Mouse (Mus musculus) retina, postnatal 1 day (tissue): ENCODE measurements around the gene Bend7.

Source experiments
- DNase-seq: peaks from one replicate; pipeline ENCODE4 v3.0.0-alpha.2; 2012

Bend7 gene

GRCm38 (mm10) chr2:4717769-4718661, at the start of gene Bend7:
Bend7 (plus strand) TSS chr2:4717831.
- DNase-seq, result peak; percentile 79

DNA sequence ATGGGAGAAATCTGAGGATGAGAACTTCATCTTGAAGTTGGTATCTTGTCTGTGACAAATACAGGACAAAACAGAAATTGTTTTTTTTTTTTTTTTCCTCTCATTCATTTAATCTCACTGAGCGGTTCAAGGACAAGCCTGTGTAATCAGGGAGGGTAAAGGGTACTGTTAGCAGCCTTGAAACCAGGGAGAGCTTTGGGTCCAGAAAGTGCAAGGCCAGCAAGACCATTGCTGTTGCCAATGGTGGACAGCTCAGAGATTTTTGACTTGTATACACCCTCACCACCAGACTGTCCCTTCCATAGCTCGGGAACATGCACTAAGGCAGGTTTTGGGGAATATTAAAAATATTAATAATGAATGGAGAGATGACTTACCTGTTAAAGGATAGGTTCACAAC, 49.0 kb upstream of the Bend7 start:
- no peak for DNase-seq

GRCm38 (mm10) chr2:4669701-4670100, 47.9 kb upstream of the Bend7 start:
- no peak for DNase-seq

DNA sequence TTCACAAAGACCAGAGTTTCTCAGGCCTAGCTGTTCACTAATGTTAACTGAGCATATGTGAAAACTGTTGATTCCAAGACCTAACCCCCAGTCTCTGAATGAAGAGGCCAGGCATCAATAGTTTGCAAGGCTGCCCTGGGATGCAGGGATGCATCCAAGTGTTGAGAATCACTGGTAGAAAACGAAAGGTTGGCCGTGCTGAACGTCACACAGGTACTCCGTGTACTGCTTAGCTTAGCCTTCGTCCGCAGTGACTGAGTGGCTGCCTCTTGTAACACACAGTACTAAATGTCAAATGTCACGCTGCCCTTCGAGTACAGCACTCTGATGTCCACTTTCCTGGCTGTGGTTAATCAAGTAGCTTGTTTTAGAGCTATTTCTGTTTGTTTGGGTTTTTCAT, 46.0 kb upstream of the Bend7 start:
- no peak for DNase-seq

- DNase-seq, result no peak
Observed at GRCm38 (mm10) chr2:4679886-4680285, 37.7 kb upstream of the Bend7 start.

DNA sequence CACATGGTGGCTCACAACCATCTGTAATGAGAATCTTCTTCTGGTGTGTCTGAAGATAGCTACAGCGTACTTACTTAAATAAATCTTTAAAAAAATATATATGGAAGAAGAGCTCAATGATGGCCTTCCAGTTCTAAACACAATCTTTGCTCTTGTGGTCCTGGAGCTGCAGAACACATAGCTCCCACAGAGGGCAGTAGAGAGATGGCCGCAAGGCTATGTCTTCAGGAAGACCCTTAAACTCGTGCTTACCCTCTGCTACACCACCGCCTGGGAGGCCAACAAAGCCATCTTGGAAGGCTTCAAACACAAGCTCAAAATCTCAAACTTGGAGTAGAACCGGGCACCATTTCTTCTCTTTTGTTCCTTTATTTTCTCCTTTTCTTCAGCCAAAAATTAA, 6.4 kb upstream of the Bend7 start:
- peak; percentile 48 for DNase-seq

DNA sequence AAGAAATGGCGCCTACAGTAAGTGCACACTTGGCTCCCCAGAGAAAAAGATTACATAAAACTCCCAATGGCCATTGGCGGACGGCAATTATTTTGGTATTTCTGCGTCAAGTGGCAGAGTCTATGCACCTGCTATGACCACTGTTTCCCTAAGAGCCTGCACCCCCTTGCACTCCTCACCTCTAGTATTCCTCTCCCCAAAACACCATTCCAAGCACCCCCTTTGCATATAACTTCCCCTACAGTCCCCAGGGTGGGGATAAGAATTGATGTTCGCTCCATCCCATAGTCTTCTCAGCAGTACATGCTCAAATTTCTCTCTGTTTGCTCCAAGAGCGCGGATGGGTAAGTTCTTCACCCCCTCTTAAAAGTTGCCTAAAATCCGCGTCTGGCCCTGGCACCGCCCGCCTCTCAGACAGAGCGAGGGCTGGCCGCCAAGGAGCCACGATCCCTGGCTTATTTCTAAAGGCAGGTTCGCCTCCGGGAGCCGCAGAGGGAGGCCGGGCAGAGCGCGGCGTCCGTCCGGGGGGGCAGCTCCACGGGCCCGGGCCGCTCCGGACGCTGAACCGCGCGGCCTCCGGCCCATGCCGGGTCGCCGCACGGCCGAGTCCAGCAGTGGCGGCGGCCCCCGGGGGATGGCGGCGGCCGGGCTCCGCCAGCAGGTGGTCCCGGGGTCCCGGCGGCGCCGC, 406 bp upstream of the Bend7 start:
- DNase-seq, result no peak

GRCm38 (mm10) chr2:4723088-4723487, 5.5 kb downstream of the Bend7 start:
- DNase-seq, result no peak

GRCm38 (mm10) chr2:4730161-4730560, 12.5 kb downstream of the Bend7 start:
- DNase-seq, result no peak

GRCm38 (mm10) chr2:4733971-4734370, 16.3 kb downstream of the Bend7 start:
- no peak for DNase-seq

DNA sequence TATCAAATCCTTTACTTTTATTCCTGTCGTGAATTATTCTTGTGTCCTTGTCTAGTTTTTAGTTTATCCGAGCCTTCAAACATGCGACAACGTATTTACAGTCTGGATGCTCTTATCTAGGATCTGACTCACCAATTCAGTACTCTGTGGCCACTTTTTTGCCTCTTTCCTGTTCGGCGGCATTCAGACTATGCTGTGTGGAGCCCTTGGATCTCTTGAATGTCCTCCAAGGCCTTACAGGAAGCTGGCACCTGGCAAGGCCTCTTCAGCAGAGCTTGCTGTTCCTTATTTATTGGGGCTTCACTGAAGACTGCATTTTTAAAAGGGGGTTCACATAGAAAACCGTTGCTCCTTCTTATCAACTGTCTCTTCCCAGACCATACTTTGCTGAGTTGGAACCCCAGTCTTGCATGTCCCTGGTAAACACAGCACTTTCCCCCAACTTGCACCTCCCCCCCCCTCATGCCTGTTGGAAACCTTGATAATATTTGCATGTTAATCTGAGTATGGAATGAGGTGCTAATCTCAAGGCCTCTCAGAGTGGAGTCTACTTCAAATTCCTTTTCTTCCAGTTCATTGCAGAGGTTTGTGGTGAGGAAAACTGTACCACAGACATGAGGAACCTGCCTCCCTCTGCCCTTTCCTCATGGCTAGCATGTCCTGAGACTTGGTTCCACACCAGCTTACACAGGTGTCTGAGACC, 18.6 kb downstream of the Bend7 start:
- DNase-seq, result no peak

DNA sequence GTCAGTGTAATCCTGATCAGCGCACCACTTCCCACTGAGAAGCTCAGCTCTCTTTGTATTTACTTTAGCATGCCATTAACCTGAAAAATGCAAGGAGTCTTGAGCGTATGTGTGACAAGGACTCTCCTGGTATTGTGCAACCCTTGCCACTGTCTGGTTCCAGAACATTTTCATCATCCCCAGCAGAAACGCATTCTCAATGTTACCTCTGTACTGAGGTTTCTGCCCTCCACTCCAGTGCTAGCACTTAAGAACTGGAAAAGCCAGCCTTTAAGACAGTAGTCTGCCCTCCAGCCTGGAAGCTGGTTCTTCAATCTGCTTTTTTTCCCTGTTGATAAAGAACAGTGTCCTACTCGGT, 19.1 kb downstream of the Bend7 start:
- DNase-seq, result no peak

DNA sequence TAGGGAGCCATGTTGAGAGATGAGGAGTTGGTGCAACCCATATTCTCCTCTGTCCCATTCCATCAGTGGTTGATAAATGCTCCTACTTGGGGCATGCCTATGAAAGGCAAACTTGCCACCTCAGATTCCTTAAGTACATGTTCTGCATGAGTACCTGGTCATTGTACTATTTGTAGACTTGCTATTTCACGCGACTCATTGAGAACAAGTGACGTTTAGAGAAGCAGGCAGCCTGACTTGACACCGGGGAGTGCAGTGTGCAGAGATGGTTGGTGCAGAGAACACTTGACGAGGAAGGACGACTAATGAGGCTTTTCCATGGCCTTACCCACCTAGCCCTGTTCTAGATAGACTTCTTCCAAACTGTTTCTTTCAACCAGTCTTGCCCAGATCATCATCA, 34.3 kb downstream of the Bend7 start:
- DNase-seq, result no peak

DNA sequence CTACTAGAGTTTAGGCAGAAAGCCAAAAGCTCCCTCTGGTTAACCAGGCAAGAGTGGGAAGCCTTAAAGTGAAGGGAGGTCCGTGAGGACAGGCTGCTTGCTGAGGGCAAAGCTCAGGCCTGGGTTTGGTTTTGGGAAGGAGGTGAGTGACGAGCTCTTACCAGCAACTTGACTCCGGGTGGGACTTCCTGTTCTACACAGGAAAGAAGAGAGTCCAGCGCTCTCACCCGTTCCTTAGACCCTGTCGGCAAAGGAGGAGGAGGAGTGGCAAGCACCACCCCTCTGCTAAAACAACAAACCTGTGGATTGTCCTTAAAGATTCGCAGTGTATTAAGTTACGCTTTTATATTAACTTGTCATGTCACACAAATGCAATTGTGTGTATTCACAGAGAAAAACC, 38.1 kb downstream of the Bend7 start:
- DNase-seq, result no peak

DNA sequence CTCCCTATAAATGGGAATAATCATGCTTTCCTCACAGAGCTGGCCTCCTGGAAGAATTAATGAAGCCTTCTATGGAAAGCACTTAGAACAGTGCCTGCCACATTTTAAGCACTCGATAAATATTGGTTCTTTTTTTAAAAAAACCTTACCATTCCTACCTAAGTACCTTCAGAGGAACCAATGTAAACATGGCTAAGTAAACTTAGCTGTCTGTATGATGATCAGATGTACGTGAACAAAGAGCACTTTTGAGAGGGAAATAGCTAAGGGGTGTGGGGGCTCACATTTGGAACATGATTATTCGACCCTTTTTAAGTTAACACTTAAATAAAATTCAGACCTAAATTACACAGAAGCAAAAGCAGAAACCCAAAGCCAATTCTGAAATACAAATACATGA, 39.6 kb downstream of the Bend7 start:
- DNase-seq, result no peak

DNA sequence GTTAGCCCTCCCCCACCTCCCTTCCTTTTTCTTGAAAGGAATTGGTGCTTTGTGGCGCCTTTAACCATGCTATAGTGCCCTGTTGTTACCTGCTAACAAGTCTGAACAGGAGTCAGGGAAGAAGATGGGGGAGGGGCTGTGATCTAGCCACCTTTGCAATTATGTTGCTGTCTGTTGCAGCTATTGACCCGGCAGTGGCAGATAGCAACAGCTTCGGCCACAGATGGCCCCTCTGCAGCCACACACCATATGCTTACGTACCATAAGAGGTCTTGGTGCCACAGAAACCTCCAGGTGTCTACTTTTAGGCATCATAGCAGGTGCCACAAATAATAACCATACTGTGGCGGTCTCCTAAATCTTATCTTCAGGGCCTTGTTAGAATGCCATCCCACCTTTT, 43.1 kb downstream of the Bend7 start:
- DNase-seq, result no peak

GRCm38 (mm10) chr2:4761906-4762305, 44.3 kb downstream of the Bend7 start:
- no peak for DNase-seq

DNA sequence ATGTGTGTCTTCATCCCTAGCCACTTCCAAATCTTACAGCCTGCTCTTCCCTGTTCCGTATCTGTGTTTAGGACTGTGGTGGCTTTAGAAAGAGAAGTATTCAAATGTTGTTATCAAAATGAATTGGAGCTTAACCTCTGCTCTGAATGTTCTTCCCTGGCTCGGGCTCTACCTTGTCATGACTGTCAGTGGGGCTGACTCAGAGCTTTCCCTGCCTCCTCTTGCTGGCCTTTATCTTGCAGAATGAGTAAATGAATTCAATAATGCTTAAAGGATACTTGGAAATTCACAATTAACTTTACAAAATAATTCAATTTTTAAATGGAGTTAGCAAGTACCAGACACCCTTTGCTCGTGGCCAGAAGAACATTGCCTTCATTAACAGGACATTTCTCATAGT, 46.4 kb downstream of the Bend7 start:
- DNase-seq, result no peak

DNA sequence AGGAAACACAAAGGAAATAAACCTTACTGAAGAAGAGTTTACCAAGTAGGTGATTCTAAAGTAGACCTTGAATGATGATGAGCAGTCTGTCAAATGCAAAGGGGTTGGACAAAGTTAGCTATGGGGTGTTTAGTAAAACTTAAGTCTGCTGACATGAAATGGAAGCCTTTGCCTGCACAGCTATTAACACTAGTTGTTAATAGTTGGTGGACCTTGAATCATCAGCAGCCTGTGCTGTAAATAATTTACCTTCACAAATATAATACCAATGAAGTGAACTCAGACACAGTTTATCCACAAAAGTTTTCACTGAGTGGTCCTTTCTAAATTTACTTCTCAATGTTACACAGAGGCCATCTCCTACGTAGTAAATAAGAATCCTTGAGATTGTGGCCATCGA, 52.7 kb downstream of the Bend7 start:
- no peak for DNase-seq

- DNase-seq, result no peak
Observed at GRCm38 (mm10) chr2:4773911-4774310, 56.3 kb downstream of the Bend7 start.

- no peak for DNase-seq
Observed at GRCm38 (mm10) chr2:4777291-4777690, 59.7 kb downstream of the Bend7 start.

GRCm38 (mm10) chr2:4781641-4782040, 64.0 kb downstream of the Bend7 start:
- DNase-seq, result no peak

DNA sequence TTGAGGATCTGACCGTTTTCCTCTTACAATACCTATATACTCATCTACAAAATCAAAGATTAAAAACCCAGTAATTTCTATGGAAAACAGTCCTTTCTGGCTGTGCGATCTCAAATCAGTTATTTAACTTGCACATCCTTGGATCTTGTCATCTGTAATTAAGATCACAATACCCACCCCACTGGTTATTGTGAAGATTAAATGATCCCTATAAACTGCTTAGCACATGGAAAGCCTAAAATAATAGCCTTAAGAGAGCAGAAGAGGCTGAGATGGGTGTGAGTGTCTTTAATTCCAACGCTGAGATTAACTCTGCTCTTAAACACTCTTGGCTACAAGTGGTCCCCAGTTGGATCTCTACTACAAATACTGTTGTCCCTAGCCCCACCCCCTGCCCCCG, 64.8 kb downstream of the Bend7 start:
- peak; percentile 72 for DNase-seq
